Mouse (Mus musculus) lung, postnatal 4 days (tissue): ENCODE results near the gene Scube2.

Experiments used
- DNase-seq, 2 experiments: peaks; one replicate each; pipeline ENCODE4 v3.0.0; 2021

Scube2 gene

DNA sequence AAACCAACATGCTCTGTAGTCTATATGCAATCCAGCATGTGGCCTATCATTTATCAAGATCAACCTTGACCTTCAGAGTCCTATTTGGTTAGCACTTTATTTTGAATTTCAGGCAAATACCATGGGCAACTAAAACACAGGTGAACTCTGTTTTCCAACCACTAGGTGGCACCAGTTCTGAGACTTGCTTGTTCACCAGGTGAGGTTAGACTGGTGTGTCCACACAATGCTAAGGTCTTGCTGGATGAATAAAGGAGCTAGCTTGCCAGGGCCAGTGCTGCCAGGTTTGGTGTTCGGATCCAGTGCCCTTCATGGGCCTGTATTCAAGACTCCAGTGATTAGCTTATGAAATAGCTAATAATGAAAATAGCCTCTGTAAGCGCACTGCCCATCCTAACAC, 72.7 kb downstream of the Scube2 start:
- DNase-seq: peak in 1 of 2 experiments; percentile 70

DNA sequence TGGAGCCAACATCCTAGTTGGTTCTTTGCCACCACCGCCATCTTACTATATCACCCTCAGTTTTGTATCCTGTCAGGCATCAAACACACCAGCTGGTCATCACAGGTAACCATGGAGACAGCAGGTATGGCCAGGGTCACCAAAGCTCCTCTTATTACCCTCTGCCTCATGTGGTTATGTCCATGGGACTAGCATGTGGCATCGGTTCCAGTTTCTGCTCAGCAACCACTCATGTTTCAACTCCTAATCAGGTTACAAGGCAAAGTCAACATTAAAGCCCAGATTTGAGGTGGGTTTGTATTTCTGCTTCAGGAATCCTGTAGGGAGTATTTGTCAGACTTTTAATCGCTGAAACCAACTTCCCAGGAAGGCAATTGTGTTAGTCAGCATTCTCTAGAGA, 74.7 kb downstream of the Scube2 start:
- no peak for DNase-seq

DNA sequence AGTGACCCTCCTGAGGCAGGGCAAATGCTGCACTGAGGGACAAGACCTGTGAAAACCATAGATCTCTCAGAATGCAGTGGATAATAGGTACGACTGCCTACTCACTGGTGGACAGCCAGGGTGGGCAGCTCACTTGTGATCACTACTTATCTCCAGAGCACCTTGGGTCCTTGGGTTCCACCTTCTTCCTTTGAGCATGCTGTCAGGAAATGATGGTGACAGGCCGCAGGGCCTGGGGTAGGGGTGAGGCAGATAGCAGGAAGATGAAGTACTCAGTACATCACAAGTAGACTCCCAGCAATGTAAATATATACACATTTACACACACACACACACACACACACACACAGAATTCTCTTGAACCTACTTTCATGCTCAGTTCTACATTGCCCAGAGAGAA, 77.6 kb downstream of the Scube2 start:
- no peak for DNase-seq

DNA sequence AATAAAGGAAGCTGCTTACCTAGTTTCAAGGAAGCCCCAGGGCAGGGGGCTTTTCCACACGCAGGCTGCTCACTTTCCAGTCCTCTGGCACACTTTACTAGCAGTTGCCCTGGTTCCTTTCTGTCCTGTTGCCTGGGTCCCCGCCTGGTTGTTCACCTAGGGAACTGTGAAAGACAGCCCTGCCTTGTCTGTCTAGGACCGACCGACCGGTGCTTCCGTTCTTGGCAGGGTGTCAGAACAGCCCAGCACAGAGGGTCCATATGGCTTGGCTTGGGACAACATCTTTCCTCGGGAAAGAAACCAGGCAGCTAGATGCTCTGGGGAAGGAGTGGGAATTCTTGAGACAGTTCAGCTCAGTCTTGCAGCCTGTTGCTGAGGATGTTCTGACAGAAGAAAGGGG, 82.2 kb downstream of the Scube2 start:
- no peak for DNase-seq

DNA sequence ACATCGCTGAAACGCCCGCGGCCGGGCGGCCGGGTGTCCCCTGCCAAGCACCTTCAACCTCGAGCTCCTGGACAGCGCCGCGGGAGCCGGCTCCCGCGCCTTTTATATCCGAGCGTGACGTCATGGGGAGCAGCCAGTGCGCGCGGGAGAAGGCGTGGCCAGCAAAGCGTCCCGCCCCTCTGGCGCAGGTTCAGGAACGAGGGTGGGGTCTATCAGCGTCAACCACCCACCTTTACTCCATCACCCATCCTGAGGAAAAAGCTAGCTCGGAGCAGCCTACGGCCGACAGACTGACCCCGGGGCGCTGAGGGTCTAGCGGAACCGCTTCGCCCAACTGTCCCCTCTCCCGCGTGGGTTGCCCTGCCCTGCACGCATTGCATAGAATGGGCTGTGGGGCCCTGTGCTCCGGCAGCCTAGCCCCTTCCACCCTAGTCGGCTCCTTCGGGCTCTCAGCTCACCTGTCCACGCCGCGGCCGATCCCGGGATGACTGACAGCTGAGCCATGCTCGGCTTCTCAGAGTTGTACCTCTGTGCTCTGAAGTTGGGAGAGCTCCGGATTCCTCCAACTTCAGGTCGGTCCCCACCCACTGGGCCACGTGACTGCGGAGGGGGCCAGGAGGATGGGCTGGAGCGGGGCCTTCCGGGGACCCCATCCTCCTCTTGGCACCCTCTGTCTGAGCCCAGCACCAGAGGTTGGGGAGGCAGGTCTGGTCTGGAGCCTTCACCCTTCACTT, 83.8 kb downstream of the Scube2 start, which contains the start of gene Nrip3:
Nrip3 (minus strand) TSS at position 556 of the 734 bp plus-strand sequence.
- peak; percentile 73 to 74 for DNase-seq

DNA sequence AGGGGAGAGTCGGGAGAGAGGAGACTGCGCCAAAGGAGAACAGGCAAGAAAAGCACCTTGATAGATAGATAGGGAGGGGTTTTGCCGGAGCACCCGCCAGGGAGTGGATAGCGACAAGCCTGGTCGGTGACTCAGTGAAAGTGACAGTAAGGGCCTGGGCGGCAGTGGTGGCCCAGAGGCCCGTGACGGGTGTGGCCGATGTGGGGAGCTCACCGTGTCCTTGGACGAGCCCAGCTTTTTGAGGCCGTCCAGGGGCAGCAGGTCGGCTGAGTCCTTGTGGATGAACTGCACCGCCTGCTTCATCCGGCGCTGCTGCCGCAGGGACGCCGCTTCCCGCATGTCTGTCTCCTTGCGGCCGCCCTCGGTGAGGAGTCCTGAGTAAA, 84.4 kb downstream of the Scube2 start:
- DNase-seq: no peak

DNA sequence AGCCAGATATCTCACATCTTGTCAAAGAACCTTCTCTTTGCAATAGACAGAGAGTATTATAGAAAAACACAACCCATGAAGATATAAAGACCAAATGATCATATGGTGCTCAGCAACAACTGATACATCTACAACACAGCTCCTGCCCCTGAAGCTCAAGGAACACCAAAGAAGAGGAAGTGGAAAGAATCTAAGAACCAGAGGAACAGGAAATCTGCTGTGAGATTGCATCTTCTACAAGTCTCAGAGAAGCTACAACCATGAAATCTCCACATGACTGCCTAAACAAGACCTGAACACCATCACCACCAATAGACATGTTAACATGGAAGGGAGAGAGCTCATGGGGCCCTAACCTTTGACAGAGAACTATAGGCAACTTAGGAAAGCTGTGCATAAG, 93.2 kb downstream of the Scube2 start:
- no peak for DNase-seq

DNA sequence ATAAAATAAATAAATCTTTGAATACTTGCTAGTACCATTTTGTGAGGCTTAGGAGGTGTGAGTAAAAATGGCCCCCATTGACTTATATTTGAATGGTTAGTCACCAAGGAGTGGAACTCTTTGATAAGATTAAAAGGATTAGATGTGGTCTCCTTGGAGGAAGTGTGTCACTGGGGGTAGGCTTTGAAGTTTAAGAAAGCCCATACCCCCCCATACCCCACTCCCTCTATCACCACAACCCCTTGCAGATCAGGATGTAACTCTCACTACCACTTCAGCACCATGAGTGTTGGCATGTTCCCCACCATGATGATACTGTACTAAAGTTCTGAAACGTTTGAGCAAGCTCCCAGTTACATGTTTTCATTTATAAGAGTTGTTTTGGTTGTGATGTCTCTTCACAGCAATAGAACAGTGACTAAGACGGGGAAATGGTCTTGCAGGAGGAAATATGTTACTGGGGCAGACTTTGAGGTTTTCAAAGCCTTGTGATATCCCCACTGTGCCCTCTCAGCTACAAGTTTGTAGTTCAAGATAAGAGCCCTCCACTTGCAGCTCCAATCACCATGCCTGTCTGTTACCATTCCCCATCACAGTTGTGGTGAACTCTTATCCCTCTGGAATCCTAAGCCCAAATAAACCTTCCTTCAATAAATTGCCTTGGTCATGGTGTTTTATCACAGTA, 96.6 kb downstream of the Scube2 start:
- no peak for DNase-seq

DNA sequence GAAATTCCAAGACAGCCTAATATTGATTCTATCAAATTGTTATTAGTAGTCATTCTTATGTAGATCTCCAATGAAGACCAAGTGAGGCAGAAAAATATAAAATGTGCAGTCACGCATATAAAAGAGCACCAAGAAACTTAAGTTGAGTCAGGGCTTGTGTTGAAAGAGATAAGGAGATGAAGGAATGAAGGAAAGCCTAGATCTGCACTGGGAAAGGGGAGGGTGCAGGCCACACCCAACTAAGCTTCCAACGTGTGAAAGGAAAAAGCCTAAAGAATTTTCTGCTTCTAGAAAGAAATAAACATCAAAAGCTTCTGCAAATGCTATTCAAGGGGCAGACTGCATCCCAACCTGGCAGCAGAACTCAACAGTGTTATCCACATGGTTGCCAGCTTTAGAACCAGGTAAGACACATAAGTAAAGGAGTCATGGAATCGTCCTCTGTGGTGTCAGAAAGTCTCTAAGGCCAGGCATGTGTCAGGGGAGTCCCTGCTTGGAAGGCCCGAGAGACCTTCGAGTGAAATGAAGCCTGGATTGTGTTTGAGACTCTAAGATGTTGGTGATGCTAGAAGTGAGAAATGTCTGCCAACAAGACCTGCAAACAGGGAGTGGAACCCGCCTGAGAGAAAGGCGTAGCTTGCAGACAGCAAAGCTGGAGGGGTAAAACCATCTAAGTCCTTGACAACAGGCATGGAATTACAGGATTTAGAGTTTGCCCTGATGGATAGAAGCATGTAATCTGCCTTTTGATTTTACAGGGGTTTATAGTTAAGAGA, 97.7 kb downstream of the Scube2 start:
- DNase-seq: no peak

DNA sequence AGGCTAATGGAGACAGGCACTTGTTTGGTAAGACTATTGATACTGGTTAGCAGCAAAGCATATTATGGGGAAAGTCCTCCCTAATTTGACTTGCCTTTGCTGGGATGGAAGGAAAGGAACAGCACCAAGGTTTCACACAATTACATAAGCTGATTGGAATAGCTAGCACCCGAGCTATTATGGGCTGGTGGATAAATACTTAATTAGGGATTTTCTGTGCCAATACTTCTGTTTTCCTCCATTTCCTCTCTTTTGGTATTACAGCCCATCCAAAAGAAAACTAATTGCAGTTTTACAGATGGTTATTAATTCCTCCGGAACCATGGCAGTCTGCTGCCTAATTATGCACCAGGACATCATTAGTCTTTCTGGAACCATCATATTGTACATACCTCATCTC, 101.5 kb downstream of the Scube2 start:
- DNase-seq: no peak

DNA sequence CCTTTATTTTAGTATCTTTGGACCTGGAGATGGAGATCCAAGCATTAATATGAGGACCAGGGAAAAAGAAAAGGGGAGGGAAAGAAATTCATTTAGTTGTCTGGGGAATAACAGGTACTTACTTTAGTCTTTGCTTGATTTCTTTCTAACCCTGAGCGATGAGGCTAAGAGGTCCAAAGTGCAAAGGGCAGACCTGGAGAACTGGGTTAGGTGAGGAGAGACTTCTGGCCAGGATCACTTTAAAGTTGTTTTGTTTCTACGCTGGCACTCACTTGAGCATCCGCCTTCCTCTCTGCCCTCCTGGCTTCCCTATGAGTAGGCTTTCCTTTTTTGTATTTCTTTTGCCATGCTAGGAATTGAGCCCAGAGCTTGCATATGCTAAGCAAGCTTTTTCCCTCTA, 109.2 kb downstream of the Scube2 start:
- DNase-seq: no peak

DNA sequence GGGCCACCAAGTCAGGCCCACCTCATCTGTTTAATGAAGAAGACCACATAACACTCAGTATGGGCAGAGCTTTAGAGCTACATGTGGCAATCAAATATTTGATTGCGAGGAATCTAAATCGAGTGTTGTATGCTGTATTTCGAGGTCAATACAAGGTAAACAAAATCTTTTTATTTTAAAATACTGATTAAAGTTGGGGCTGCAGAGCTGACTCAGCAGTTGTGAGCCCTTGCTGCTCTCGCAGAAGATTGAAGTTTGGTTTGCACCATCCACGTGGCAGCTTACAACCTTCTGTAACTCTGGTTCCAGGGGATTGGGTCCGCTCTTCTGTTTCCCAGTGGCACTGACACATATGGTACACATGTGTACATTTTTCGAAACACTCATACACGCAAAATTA, 111.4 kb downstream of the Scube2 start:
- DNase-seq: no peak

DNA sequence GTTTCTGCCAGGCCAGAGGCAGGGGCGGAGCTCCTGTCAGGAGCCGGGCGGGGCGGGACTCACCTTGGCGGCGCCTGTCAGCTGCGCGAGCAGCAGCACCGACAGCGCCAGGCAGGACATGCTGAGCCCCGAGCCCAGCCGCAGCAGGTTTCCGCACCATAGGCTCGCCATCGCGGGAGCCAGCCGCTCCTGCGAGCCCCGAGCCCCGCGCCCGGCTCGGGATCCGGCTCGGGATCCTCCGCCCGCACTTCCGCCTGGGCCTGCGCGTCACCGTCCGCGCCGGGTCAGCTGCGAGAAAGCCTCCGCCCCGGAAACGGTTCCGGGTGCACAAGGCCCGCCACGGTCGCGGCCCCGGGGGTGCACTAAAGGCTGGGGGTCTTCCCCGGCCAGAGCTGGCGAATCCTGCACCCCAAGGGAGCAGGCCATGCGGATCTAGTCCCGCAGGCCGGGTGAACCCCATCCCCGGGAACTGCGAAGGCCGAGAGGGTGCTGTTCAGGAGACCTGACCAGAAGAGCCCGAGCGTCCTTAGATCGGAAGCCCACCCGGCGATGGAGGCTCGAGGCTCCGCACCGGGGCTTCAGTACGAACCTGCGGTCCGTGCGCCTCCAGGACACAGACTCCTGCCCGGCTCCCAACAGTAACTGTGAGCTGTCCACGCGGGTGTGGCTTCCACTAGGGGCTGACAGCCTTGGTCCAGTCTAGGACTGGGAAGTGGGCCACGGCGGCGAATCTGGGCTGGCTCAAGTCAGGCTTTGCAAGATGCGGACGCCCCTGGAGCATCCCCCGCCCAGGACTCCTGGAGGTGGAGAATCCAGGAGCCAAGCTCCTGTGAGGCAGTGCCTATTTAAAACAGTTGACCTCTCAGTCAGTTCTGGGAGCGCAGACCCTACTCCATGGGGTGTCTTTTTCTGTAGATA, 113.2 kb downstream of the Scube2 start, which contains the start of gene Tmem9b:
Tmem9b (minus strand) TSS at position 868 of the 918 bp plus-strand sequence.
- DNase-seq: peak; percentile 88

DNA sequence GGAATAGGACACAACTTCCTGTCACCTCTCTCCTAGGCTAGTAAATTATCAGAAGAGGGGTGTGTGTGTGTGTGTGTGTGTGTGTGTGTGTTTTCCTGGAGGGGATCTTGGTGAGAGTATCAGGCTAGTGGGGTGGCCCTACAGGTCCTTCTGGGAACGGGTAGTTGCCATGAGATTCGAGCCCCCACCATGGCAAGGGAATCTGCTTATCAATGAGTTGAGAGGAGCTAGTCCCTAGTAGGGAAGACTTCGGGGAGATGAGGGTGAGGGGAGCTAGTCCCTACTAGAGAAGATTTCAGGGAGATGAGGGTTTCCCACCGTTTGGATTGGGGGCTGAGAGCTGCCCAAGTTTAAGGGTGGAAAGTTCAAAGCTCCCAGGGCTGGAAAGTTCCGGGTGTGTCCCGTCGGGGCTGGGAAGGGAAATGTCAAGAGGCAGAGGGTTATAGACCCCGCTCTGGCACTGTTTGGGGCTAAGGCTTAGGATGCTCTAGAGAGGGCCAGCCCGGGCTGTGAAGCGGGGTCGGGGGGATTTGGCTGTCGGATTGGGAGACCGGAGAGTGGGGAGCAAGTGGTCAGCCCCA, 114.0 kb downstream of the Scube2 start:
- no peak for DNase-seq
